Mouse (Mus musculus) midbrain, embryonic 14.5 days (tissue): ENCODE data around the gene Actn2. TPM values are rescaled to one million over a fixed set of nuclear protein-coding genes. Genes with fewer than 3 reads are reported as not detected.

Experiments
- ATAC-seq: fragments of 200-750 bp; cut with Nextera tagmentation; 2 replicates; pipeline ENCODE4 v1.8.0; 2017; ENCODE audit warnings: moderate number of reproducible peaks, moderate library complexity; ENCODE audit not compliant: low FRiP score, low TSS enrichment
- DNase-seq: peaks from one replicate; pipeline ENCODE4 v3.0.0-alpha.2; 2015
- H3K27ac ChIP-seq: fragments of 300-500 bp; sonication (generic); replicated peaks from 2 replicates; pipeline ENCODE4 v1.5.1; 2014; ENCODE audit warnings: mild to moderate bottlenecking, low read depth, low read length, moderate library complexity
- H3K27me3 ChIP-seq: fragments of 300-500 bp; sonication (generic); 2 replicates; pipeline ENCODE4 v1.6.1; 2014; ENCODE audit warnings: low read length, control low read depth, mixed read lengths; ENCODE audit not compliant: control insufficient read depth, insufficient read depth
- H3K36me3 ChIP-seq: fragments of 300-500 bp; sonication (generic); 2 replicates; pipeline ENCODE4 v1.6.1; 2014; ENCODE audit warnings: low read length, control low read depth; ENCODE audit not compliant: control insufficient read depth, insufficient read depth
- H3K4me1 ChIP-seq: fragments of 300-500 bp; sonication (generic); 2 replicates; pipeline ENCODE4 v1.6.1; 2014; ENCODE audit warnings: mild to moderate bottlenecking, antibody characterized with exemption, low read length, control low read depth; ENCODE audit not compliant: control insufficient read depth, insufficient read depth
- H3K4me2 ChIP-seq: fragments of 300-500 bp; sonication (generic); 2 replicates; pipeline ENCODE4 v1.6.1; 2014; ENCODE audit warnings: mild to moderate bottlenecking, low read length, moderate library complexity
- H3K4me3 ChIP-seq: fragments of 300-500 bp; sonication (generic); replicated peaks from 2 replicates; pipeline ENCODE4 v1.5.1; 2014; ENCODE audit warnings: low read depth, low read length
- H3K9ac ChIP-seq: fragments of 300-500 bp; sonication (generic); replicated peaks from 2 replicates; pipeline ENCODE4 v1.6.1; 2014; ENCODE audit warnings: mild to moderate bottlenecking, low read length, moderate library complexity
- H3K9me3 ChIP-seq: fragments of 300-500 bp; sonication (generic); 2 replicates; pipeline ENCODE4 v1.6.1; 2016; ENCODE audit warnings: low read length, control low read depth, mixed read lengths; ENCODE audit not compliant: control insufficient read depth
- WGBS: fragments of 180-500 bp; shearing (Covaris S2); extraction: QIAGEN DNeasy Blood & Tissue Kit; methylation state at CpG from one replicate; pipeline ENCODE4 v1.1.7; 2014; 5-methylcytosine and 5-hydroxymethylcytosine counted together
- polyA plus RNA-seq: library from polyadenylated mRNA; unstranded; fragments of >200 nt; fragmentation: Nextera tagmentation; extraction: Ambion mirVana; gene quantifications from 2 replicates; pipeline ENCODE4 v1.2.1, GENCODE M21; 2014

Actn2 gene
- polyA plus RNA-seq, 1 experiment from 2014 or later = 1.7 TPM

GRCm38 (mm10) chr13:12228248-12228647 lies 112.3 kb downstream of the Actn2 start:
- no peak overlapping the region for H3K9ac ChIP-seq
- WGBS = 85% methylated on average over 4 of the region's 4 CpGs
- H3K27me3 ChIP-seq = no peaks in the 10 kb centered on the region
- no peak overlapping the region for H3K4me2 ChIP-seq
- no peaks in the 10 kb centered on the region for H3K9me3 ChIP-seq
- no peak overlapping the region for H3K4me3 ChIP-seq
- H3K27ac ChIP-seq = no peak overlapping the region
- peaks cover 63% of the 10 kb centered on the region for H3K36me3 ChIP-seq
- DNase-seq (no peak), ATAC-seq (no peak)
- no peaks in the 10 kb centered on the region for H3K4me1 ChIP-seq

GRCm38 (mm10) chr13:12227606-12228005 lies 113.0 kb downstream of the Actn2 start:
- Histone ChIP-seq H3K9ac (no peak overlapping the region), H3K4me3 (no peak overlapping the region), H3K4me1 (no peaks in the 10 kb centered on the region), H3K9me3 (no peaks in the 10 kb centered on the region), H3K4me2 (no peak overlapping the region), H3K27me3 (no peaks in the 10 kb centered on the region), H3K27ac (no peak overlapping the region), H3K36me3 (peaks cover 60% of the 10 kb centered on the region)
- WGBS = 87% methylated on average over 5 of the region's 5 CpGs
- ATAC-seq = no peak
- DNase-seq = no peak

Other genes with a start within 250 kb of the Actn2 start
- gene Ryr2, start 233.8 kb downstream of the Actn2 start, polyA plus RNA-seq = 6.1 and 6.7 TPM in 2 replicates
- 2.0 and 6.2 TPM in 2 replicates for gene Mtr, start 82.6 kb downstream of the Actn2 start, polyA plus RNA-seq
- 16.5 and 21.1 TPM in 2 replicates for gene Heatr1, start 54.3 kb upstream of the Actn2 start, polyA plus RNA-seq
- 16.5 and 19.7 TPM in 2 replicates for gene Lgals8, start 124.2 kb upstream of the Actn2 start, polyA plus RNA-seq
- 1.1 and 1.3 TPM in 2 replicates for gene Edaradd, start 179.7 kb upstream of the Actn2 start, polyA plus RNA-seq
- 18.2 and 19.5 TPM in 2 replicates for gene Ero1lb, start 225.1 kb upstream of the Actn2 start, polyA plus RNA-seq